In genomic region chr5:145249520-145249919, GRCm38 (mm10) we compare ENCODE assay signal across 29 mouse cellular contexts.
"Had no signal": no experiment of that assay in that cellular context is flagged by ENCODE, and none has a peak within 500 bp of the region (broad histone marks: within the 10 kb centered on the region; RNA-seq: fewer than 3 reads in every experiment).

No protein-coding gene starts in this region.

- H3K9ac ChIP-seq: limb, embryonic 12.5 days; limb, embryonic 13.5 days; limb, embryonic 15.5 days; liver, embryonic 12.5 days; liver, embryonic 13.5 days; liver, embryonic 14.5 days; liver, embryonic 15.5 days; liver, postnatal 0 days; lung, embryonic 14.5 days; lung, embryonic 15.5 days; midbrain, embryonic 12.5 days; midbrain, embryonic 13.5 days; midbrain, embryonic 15.5 days had no signal

- H3K4me1 ChIP-seq: limb, embryonic 10.5 days; limb, embryonic 12.5 days; limb, embryonic 13.5 days; limb, embryonic 15.5 days; liver, embryonic 12.5 days; liver, embryonic 13.5 days; liver, embryonic 15.5 days; lung, embryonic 15.5 days; megakaryocyte, embryonic 14.5 days; midbrain, embryonic 10.5 days; midbrain, embryonic 12.5 days; midbrain, embryonic 13.5 days; midbrain, embryonic 15.5 days had no signal

- H3K4me3 ChIP-seq: limb, embryonic 10.5 days; limb, embryonic 12.5 days; limb, embryonic 13.5 days; limb, embryonic 15.5 days; liver, embryonic 12.5 days; liver, embryonic 13.5 days; liver, embryonic 15.5 days; lung, embryonic 15.5 days; megakaryocyte, embryonic 14.5 days; midbrain, embryonic 10.5 days; midbrain, embryonic 12.5 days; midbrain, embryonic 13.5 days; midbrain, embryonic 15.5 days; myocyte had no signal

- H3K27me3 ChIP-seq: limb, embryonic 12.5 days; limb, embryonic 13.5 days; limb, embryonic 15.5 days; liver, embryonic 12.5 days; liver, embryonic 13.5 days; liver, embryonic 15.5 days; lung, embryonic 15.5 days; megakaryocyte, embryonic 14.5 days; midbrain, embryonic 12.5 days; midbrain, embryonic 13.5 days; midbrain, embryonic 15.5 days had no signal

- DNase-seq: left cerebral cortex, postnatal 4 days; liver; liver, embryonic 13.5 days; liver, postnatal 0 days; lung, adult 18-20 months; lung, adult 2 months; lung, embryonic 14.5 days; lung, postnatal 10 days; lung, postnatal 14 days; lung, postnatal 36 days; lung, postnatal 4 days; midbrain, embryonic 14.5 days had no signal

- H3K9me3 ChIP-seq: limb, embryonic 10.5 days; limb, embryonic 13.5 days; limb, embryonic 15.5 days; liver, embryonic 12.5 days; liver, embryonic 15.5 days; lung, embryonic 15.5 days; midbrain, embryonic 12.5 days; midbrain, embryonic 13.5 days; midbrain, embryonic 15.5 days had no signal

- H3K27ac ChIP-seq: limb, embryonic 10.5 days; limb, embryonic 12.5 days; limb, embryonic 13.5 days; limb, embryonic 15.5 days; liver, embryonic 12.5 days; liver, embryonic 13.5 days; liver, embryonic 14.5 days; liver, embryonic 15.5 days; lung, embryonic 15.5 days; macrophage; midbrain, embryonic 10.5 days; midbrain, embryonic 12.5 days; midbrain, embryonic 13.5 days; midbrain, embryonic 15.5 days had no signal

- H3K4me2 ChIP-seq: limb, embryonic 12.5 days; limb, embryonic 13.5 days; limb, embryonic 15.5 days; liver, embryonic 11.5 days; liver, embryonic 12.5 days; liver, embryonic 13.5 days; liver, embryonic 15.5 days; lung, embryonic 14.5 days; lung, embryonic 15.5 days; midbrain, embryonic 11.5 days; midbrain, embryonic 12.5 days; midbrain, embryonic 13.5 days; midbrain, embryonic 15.5 days had no signal
